Mouse (Mus musculus): ENCODE data around the gene Cyb5d2. TPM values are rescaled to one million over a fixed set of nuclear protein-coding genes. Genes with fewer than 3 reads are reported as not detected.
"Not testable (repeated sequence)": the region's sequence is repeated elsewhere in the genome, so short reads cannot be mapped to it uniquely, and the experiment has no call there.

The Cyb5d2 gene
- polyA plus RNA-seq, 1 experiment from 2014 or later: 3.9 TPM

- ATAC-seq (ENCODE audit: low FRiP score, low TSS enrichment) (peak; percentile 39), DNase-seq (ENCODE audit: low spot score) (no peak)
- H3K27me3 ChIP-seq (ENCODE audit: control insufficient read depth, insufficient read depth, low read length): no peaks in the 10 kb centered on the region
- peak overlapping the region; percentile 91 for H3K9ac ChIP-seq (ENCODE audit: low read length)
- H3K4me2 ChIP-seq (replicated peaks; ENCODE audit: low read depth): peak overlapping the region; percentile 75
- under 1% methylated on average over 42 of the region's 42 CpGs for WGBS
- TF ChIP-seq CTCF (IDR thresholded peaks at IDR 0.05; ENCODE audit: low read depth): no peak; the same call in 1 of the 2 replicates
- no peak for TF ChIP-seq EP300 (optimal IDR thresholded peaks at IDR 0.05)
- peak overlapping the region; percentile 86 for H3K27ac ChIP-seq (replicated peaks)
- H3K4me1 ChIP-seq (replicated peaks; ENCODE audit: control insufficient read depth, insufficient read depth): no peaks in the 10 kb centered on the region
- H3K9me3 ChIP-seq (ENCODE audit: control insufficient read depth, low read length): no peaks in the 10 kb centered on the region
- H3K4me3 ChIP-seq (ENCODE audit: low read depth, low read length): peak overlapping the region; percentile 96
- no peaks in the 10 kb centered on the region for H3K36me3 ChIP-seq (ENCODE audit: control insufficient read depth, insufficient read depth, low read length)
These were observed 350 bp upstream of the Cyb5d2 start for GRCm38 (mm10) chr11:72796296-72796687.

- H3K9ac ChIP-seq (ENCODE audit: low read length): peak overlapping the region; percentile 83
- H3K4me1 ChIP-seq (replicated peaks; ENCODE audit: control insufficient read depth, insufficient read depth): no peaks in the 10 kb centered on the region
- ATAC-seq (ENCODE audit: low FRiP score, low TSS enrichment) (no peak; the same call in 1 of the 2 replicates), DNase-seq (ENCODE audit: low spot score) (no peak)
- TF ChIP-seq CTCF (IDR thresholded peaks at IDR 0.05; ENCODE audit: low read depth) (no peak), EP300 (optimal IDR thresholded peaks at IDR 0.05) (no peak)
- H3K9me3 ChIP-seq (ENCODE audit: control insufficient read depth, low read length): no peaks in the 10 kb centered on the region
- H3K4me3 ChIP-seq (ENCODE audit: low read depth, low read length): peak overlapping the region; percentile 96
- H3K27me3 ChIP-seq (ENCODE audit: control insufficient read depth, insufficient read depth, low read length): no peaks in the 10 kb centered on the region
- peak overlapping the region; percentile 90 for H3K4me2 ChIP-seq (replicated peaks; ENCODE audit: low read depth)
- H3K36me3 ChIP-seq (ENCODE audit: control insufficient read depth, insufficient read depth, low read length): no peaks in the 10 kb centered on the region
- 11% methylated on average over 14 of the region's 14 CpGs for WGBS
- peak overlapping the region; percentile 91 for H3K27ac ChIP-seq (replicated peaks)
These were observed 840 bp downstream of the Cyb5d2 start for GRCm38 (mm10) chr11:72795149-72795454.

GRCm38 (mm10) chr11:72792033-72792432 lies 3.9 kb downstream of the Cyb5d2 start:
- ATAC-seq (ENCODE audit: low FRiP score, low TSS enrichment): no peak
- no peaks in the 10 kb centered on the region for H3K27me3 ChIP-seq (ENCODE audit: control insufficient read depth, insufficient read depth, low read length)
- no peak overlapping the region for H3K4me3 ChIP-seq (ENCODE audit: low read depth, low read length)
- H3K9me3 ChIP-seq (ENCODE audit: control insufficient read depth, low read length): no peaks in the 10 kb centered on the region
- no peak for TF ChIP-seq CTCF (IDR thresholded peaks at IDR 0.05; ENCODE audit: low read depth)
- TF ChIP-seq EP300 (optimal IDR thresholded peaks at IDR 0.05): no peak
- H3K9ac ChIP-seq (ENCODE audit: low read length): no peak overlapping the region
- H3K27ac ChIP-seq (replicated peaks): no peak overlapping the region
- no peak for DNase-seq (ENCODE audit: low spot score)
- no peaks in the 10 kb centered on the region for H3K36me3 ChIP-seq (ENCODE audit: control insufficient read depth, insufficient read depth, low read length)
- H3K4me2 ChIP-seq (replicated peaks; ENCODE audit: low read depth): no peak overlapping the region
- no peaks in the 10 kb centered on the region for H3K4me1 ChIP-seq (replicated peaks; ENCODE audit: control insufficient read depth, insufficient read depth)

- WGBS: 73% methylated on average over 3 of the region's 3 CpGs
- no peak overlapping the region for H3K4me2 ChIP-seq (replicated peaks; ENCODE audit: low read depth)
- ATAC-seq (ENCODE audit: low FRiP score, low TSS enrichment) (no peak), DNase-seq (ENCODE audit: low spot score) (no peak)
- H3K4me1 ChIP-seq (replicated peaks; ENCODE audit: control insufficient read depth, insufficient read depth): no peaks in the 10 kb centered on the region
- no peak overlapping the region for H3K27ac ChIP-seq (replicated peaks)
- no peaks in the 10 kb centered on the region for H3K36me3 ChIP-seq (ENCODE audit: control insufficient read depth, insufficient read depth, low read length)
- H3K9ac ChIP-seq (ENCODE audit: low read length): no peak overlapping the region
- H3K4me3 ChIP-seq (ENCODE audit: low read depth, low read length): no peak overlapping the region
- TF ChIP-seq EP300 (optimal IDR thresholded peaks at IDR 0.05) (no peak), CTCF (IDR thresholded peaks at IDR 0.05; ENCODE audit: low read depth) (no peak)
- no peaks in the 10 kb centered on the region for H3K27me3 ChIP-seq (ENCODE audit: control insufficient read depth, insufficient read depth, low read length)
- H3K9me3 ChIP-seq (ENCODE audit: control insufficient read depth, low read length): no peaks in the 10 kb centered on the region
These were observed 13.4 kb downstream of the Cyb5d2 start for GRCm38 (mm10) chr11:72782503-72782902.

- no peaks in the 10 kb centered on the region for H3K4me1 ChIP-seq (replicated peaks; ENCODE audit: control insufficient read depth, insufficient read depth)
- no peak for TF ChIP-seq CTCF (IDR thresholded peaks at IDR 0.05; ENCODE audit: low read depth)
- TF ChIP-seq EP300 (optimal IDR thresholded peaks at IDR 0.05): no peak
- WGBS: 65% methylated on average over 2 of the region's 2 CpGs
- ATAC-seq (ENCODE audit: low FRiP score, low TSS enrichment) (0 out of 2 replicates have a peak, but pooled peaks have one; percentile 60), DNase-seq (ENCODE audit: low spot score) (no peak)
- no peak overlapping the region for H3K9ac ChIP-seq (ENCODE audit: low read length)
- H3K27ac ChIP-seq (replicated peaks): no peak overlapping the region
- H3K9me3 ChIP-seq (ENCODE audit: control insufficient read depth, low read length): no peaks in the 10 kb centered on the region
- H3K4me3 ChIP-seq (ENCODE audit: low read depth, low read length): no peak overlapping the region
- H3K4me2 ChIP-seq (replicated peaks; ENCODE audit: low read depth): no peak overlapping the region
- no peaks in the 10 kb centered on the region for H3K27me3 ChIP-seq (ENCODE audit: control insufficient read depth, insufficient read depth, low read length)
- no peaks in the 10 kb centered on the region for H3K36me3 ChIP-seq (ENCODE audit: control insufficient read depth, insufficient read depth, low read length)
These were observed 13.8 kb downstream of the Cyb5d2 start for GRCm38 (mm10) chr11:72782103-72782502.

- Histone ChIP-seq H3K4me2 (replicated peaks; ENCODE audit: low read depth) (no peak overlapping the region), H3K36me3 (ENCODE audit: control insufficient read depth, insufficient read depth, low read length) (no peaks in the 10 kb centered on the region), H3K9me3 (ENCODE audit: control insufficient read depth, low read length) (no peaks in the 10 kb centered on the region), H3K9ac (ENCODE audit: low read length) (no peak overlapping the region), H3K4me3 (ENCODE audit: low read depth, low read length) (no peak overlapping the region), H3K27ac (replicated peaks) (peak overlapping the region; percentile 61; the same call in 1 of the 2 replicates), H3K27me3 (ENCODE audit: control insufficient read depth, insufficient read depth, low read length) (no peaks in the 10 kb centered on the region), H3K4me1 (replicated peaks; ENCODE audit: control insufficient read depth, insufficient read depth) (no peaks in the 10 kb centered on the region)
- DNase-seq (ENCODE audit: low spot score) (peak; percentile 51), ATAC-seq (ENCODE audit: low FRiP score, low TSS enrichment) (peak; percentile 82)
- TF ChIP-seq EP300 (optimal IDR thresholded peaks at IDR 0.05) (no peak), CTCF (IDR thresholded peaks at IDR 0.05; ENCODE audit: low read depth) (no peak)
These were observed 17.0 kb downstream of the Cyb5d2 start for GRCm38 (mm10) chr11:72778957-72779356.

GRCm38 (mm10) chr11:72772611-72773010 lies 23.3 kb downstream of the Cyb5d2 start:
- not testable (repeated sequence) for H3K9ac ChIP-seq (ENCODE audit: low read length); H3K36me3 ChIP-seq (ENCODE audit: control insufficient read depth, insufficient read depth, low read length); H3K4me3 ChIP-seq (ENCODE audit: low read depth, low read length); H3K4me2 ChIP-seq (replicated peaks; ENCODE audit: low read depth); H3K9me3 ChIP-seq (ENCODE audit: control insufficient read depth, low read length); H3K4me1 ChIP-seq (replicated peaks; ENCODE audit: control insufficient read depth, insufficient read depth); H3K27ac ChIP-seq (replicated peaks); ATAC-seq (ENCODE audit: low FRiP score, low TSS enrichment); DNase-seq (ENCODE audit: low spot score); H3K27me3 ChIP-seq (ENCODE audit: control insufficient read depth, insufficient read depth, low read length)
- 23% methylated on average over 1 of the region's 1 CpGs for WGBS
